Mouse (Mus musculus) stomach, postnatal 0 days (tissue): ENCODE measurements around the gene Armt1. TPM values are rescaled to one million over a fixed set of nuclear protein-coding genes. Genes with fewer than 3 reads are reported as not detected.

Experiments used
- ATAC-seq: fragments of 200-750 bp; cut with Nextera tagmentation; 2 replicates; pipeline ENCODE4 v1.8.0; 2017; ENCODE audit not compliant: low FRiP score, low TSS enrichment
- DNase-seq: peaks from one replicate; pipeline ENCODE4 v3.0.0-alpha.2; 2016; ENCODE audit warnings: low spot score
- H3K27ac ChIP-seq: fragments of 300-500 bp; sonication (generic); replicated peaks from 2 replicates; pipeline ENCODE4 v1.5.1; 2014; ENCODE audit warnings: mild to moderate bottlenecking, control low read depth
- H3K27me3 ChIP-seq: fragments of 300-500 bp; sonication (generic); 2 replicates; pipeline ENCODE4 v1.6.1; 2014; ENCODE audit warnings: low read length; ENCODE audit not compliant: control insufficient read depth, insufficient read depth
- H3K36me3 ChIP-seq: fragments of 300-500 bp; sonication (generic); 2 replicates; pipeline ENCODE4 v1.6.1; 2014; ENCODE audit warnings: low read length, mixed read lengths; ENCODE audit not compliant: control insufficient read depth, insufficient read depth
- H3K4me1 ChIP-seq: fragments of 300-500 bp; sonication (generic); replicated peaks from 2 replicates; pipeline ENCODE4 v1.6.1; 2014; ENCODE audit warnings: antibody characterized with exemption; ENCODE audit not compliant: control insufficient read depth, insufficient read depth
- H3K4me2 ChIP-seq: fragments of 300-500 bp; sonication (generic); replicated peaks from 2 replicates; pipeline ENCODE4 v1.6.1; 2014; ENCODE audit warnings: low read depth, mild to moderate bottlenecking, control low read depth, moderate library complexity
- H3K4me3 ChIP-seq: fragments of 300-500 bp; sonication (generic); 2 replicates; pipeline ENCODE4 v1.5.1; 2014; ENCODE audit warnings: low read depth, low read length, control low read depth
- H3K9ac ChIP-seq: fragments of 300-500 bp; sonication (generic); 2 replicates; pipeline ENCODE4 v1.6.1; 2014; ENCODE audit warnings: mild to moderate bottlenecking, low read length, control low read depth, mixed read lengths
- H3K9me3 ChIP-seq: fragments of 300-500 bp; sonication (generic); 2 replicates; pipeline ENCODE4 v1.6.1; 2016; ENCODE audit warnings: low read length; ENCODE audit not compliant: control insufficient read depth
- CTCF ChIP-seq: IDR thresholded peaks from 2 replicates; pipeline ENCODE4 v1.5.1; 2016; ENCODE audit warnings: antibody characterized with exemption, low read depth, mild to moderate bottlenecking, moderate library complexity
- EP300 ChIP-seq: optimal IDR thresholded peaks from 2 replicates; pipeline ENCODE3; 2016; ENCODE audit warnings: antibody characterized with exemption
- WGBS: fragments of 180-500 bp; shearing (Covaris S2); extraction: QIAGEN DNeasy Blood & Tissue Kit; methylation state at CpG from one replicate; pipeline ENCODE4 v1.1.7; 2014; 5-methylcytosine and 5-hydroxymethylcytosine counted together
- polyA plus RNA-seq: library from polyadenylated mRNA; unstranded; fragments of >200 nt; fragmentation: Nextera tagmentation; extraction: Ambion mirVana; gene quantifications from 2 replicates; pipeline ENCODE4 v1.2.1, GENCODE M21; 2015

The Armt1 gene
- polyA plus RNA-seq: 7.5 and 8.1 TPM in 2 replicates

DNA sequence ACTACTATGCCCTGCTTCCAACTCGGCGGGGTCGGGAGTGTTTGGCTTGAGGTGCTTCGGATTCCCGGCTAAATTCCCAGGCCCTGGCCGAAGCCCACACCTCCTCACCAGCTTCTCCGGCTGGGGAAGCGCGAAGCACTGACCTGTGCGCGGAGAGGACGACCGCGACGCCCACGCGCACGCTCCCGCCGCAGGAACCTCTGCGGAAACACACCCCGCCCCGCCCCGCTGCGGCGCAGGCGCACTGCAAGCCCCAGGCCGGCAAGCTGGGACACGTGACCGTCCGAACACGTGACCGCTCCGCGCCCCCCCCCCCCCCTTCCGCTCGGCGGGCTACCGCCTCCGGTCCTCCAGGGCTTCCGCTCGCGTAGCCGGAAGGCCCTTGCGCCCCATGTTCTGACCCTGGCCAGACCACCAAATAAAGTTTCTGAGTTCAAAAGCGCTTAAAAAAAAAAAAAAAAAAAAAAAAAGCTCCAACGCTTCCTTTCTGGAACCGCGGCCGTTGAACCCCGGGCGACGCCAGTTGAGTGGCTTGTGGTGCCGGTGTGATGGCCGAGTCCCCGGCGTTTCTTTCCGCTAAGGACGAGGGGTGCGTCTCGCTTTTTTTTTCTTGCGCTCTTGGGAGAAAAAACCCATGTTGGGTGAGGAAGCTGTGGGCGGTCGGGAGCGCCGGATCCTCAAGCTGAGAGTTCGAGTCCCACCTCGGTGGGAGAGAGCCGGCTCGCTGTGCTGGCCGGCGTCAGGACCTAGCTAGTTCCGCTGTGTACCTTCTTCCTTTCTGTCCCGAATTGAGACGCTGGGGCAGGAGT is at the start of gene Armt1, which contains the start of gene Rmnd1:
Gene Armt1 (plus strand): TSS at position 345 of the 809 bp plus-strand sequence.
Gene Rmnd1 (minus strand): TSS at position 266 of the 809 bp plus-strand sequence.
- H3K27ac ChIP-seq: peak within 1 kb of the TSS; percentile 91
- H3K9me3 ChIP-seq: no peaks in the 10 kb centered on the region
- H3K36me3 ChIP-seq: peaks cover 3% of the 10 kb centered on the region; the same call in 1 of the 2 replicates
- peak within 1 kb of the TSS; percentile 77 for H3K4me2 ChIP-seq
- H3K27me3 ChIP-seq: no peaks in the 10 kb centered on the region
- H3K4me3 ChIP-seq: peak within 1 kb of the TSS; percentile 69
- peak; percentile 98 for DNase-seq
- peak within 1 kb of the TSS; percentile 69 for H3K9ac ChIP-seq
- H3K4me1 ChIP-seq: no peaks in the 10 kb centered on the region
- peak; percentile 97 for ATAC-seq
- under 1% methylated on average over 63 of the region's 75 CpGs for WGBS
- TF ChIP-seq EP300 (peak; percentile 93), CTCF (no peak)

DNA sequence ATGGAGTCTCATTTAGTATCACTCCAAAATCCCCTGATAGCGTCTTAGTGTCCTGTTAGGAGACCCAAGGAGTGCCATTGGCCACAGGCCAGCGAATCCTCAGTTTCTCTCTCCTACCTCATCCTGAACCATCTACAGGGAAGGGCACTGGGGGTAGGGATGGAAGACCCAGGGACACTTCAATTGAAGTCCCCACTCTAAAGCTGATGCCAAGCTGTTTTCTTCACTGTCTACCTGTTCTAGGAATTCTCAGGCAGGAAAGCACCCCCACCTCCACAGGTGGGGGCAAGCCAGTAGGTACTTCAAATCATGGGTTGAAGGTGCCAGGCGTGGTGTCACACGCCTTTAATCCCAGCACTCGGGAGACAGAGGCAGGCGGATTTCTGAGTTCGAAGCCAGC is 48.0 kb upstream of the Armt1 start:
- no peak for DNase-seq
- Histone ChIP-seq H3K4me3 (no peak overlapping the region), H3K27me3 (no peaks in the 10 kb centered on the region), H3K27ac (no peak overlapping the region), H3K9me3 (no peaks in the 10 kb centered on the region), H3K4me1 (0 out of 2 replicates have a peak, but pooled peaks cover 2% of the 10 kb centered on the region), H3K36me3 (no peaks in the 10 kb centered on the region), H3K9ac (no peak overlapping the region), H3K4me2 (no peak overlapping the region)
- ATAC-seq: no peak
- TF ChIP-seq CTCF (no peak), EP300 (no peak)
- WGBS: 89% methylated on average over 7 of the region's 7 CpGs

DNA sequence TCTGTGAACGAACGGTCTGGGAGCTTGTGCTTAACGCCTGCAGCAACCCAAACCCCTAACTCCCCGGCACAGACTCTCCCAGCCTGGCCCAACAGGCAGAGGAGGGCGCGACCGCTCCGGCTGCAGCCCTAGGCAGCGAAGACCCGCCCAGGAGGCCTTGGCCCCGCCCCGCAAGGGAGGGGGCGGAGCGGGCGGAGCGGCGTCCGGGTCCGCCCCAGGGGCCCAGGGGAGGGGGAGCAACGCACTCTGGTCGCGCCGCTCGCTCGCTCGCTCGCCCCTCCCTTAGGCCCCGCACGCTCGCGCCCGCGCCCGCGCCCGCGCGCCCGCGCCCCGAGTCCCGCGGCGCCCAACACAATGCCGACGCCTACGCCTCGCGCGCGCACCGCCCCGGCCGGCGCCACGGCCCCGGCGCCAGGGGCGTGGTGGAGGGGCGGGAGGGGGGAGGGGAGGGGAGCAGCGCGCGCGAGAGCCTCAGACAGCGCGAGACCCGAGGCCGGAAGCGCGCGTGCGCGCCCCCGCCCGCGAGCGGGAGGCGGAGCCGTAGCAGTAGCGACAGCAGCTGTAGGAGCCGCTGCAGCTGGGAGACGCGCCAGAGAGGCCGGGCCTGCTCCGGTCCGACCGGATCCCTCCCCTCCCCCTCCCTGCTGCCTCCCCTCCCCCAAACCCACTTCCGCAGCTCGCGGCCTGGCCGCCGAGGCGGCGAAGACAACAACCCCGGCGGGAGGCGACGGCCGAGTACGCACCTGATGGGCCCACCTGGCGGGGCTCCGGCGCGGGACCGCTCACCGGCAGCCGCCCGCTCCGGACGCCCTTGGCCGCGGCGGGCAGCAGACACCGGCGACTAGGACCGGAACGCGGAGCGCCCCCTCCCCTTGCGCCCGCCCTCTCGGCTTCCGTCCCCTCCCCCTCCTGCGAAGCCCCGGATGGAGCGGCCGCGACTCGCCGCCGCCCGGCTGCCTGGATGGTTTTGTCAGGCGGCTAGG is 45.4 kb upstream of the Armt1 start:
- DNase-seq (peak; percentile 98), ATAC-seq (peak; percentile 92)
- no peaks in the 10 kb centered on the region for H3K9me3 ChIP-seq
- 0% methylated on average over 48 of the region's 133 CpGs for WGBS
- H3K27me3 ChIP-seq: no peaks in the 10 kb centered on the region
- H3K4me1 ChIP-seq: peaks cover 11% of the 10 kb centered on the region
- peak overlapping the region; percentile 88 for H3K4me2 ChIP-seq
- H3K4me3 ChIP-seq: peak overlapping the region; percentile 97
- H3K27ac ChIP-seq: peak overlapping the region; percentile 100
- TF ChIP-seq CTCF: 0 out of 2 replicates have a peak, but pooled peaks have one; percentile 23
- TF ChIP-seq EP300: no peak
- no peaks in the 10 kb centered on the region for H3K36me3 ChIP-seq
- peak overlapping the region; percentile 99 for H3K9ac ChIP-seq

DNA sequence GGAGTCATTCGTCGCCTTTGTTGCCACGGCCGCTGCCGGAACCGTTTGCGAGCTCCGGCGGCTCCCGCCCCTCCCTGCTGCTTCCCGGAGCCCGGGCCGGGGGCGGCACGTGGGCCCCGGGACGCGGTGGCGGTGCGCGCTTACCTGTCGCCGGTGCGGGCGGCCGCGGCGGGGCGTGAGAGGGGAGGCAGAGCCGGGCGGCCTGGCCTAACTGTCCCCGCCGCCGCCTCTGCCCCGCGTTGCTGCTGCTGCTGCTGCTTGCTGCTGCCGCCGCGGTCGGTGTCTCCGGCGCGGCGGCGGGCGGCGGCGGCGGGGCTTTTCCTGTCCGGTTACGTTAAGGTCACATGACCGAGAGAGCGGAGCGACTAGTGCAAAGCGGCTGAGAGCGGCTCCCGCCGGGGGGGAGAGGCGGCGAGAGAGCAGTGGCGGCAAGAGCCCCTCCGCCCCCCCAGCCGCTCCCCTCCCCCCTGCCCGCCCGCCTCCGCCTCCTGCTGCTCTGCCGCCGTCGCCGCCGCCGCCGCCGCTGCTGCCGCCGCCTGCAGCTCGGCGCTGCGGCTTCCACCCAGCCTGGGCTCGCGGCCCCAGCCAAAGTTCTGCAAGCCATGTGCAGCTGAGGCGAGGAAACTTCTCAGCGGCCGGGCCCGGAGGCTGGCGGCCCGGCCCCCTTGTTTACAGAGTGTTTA is 44.4 kb upstream of the Armt1 start, which contains the start of gene Zbtb2:
Gene Zbtb2 (minus strand): TSS at position 408 of the 683 bp plus-strand sequence.
- peak within 1 kb of the TSS; percentile 97 for H3K4me3 ChIP-seq
- H3K4me2 ChIP-seq: peak within 1 kb of the TSS; percentile 88
- peak; percentile 75 for DNase-seq
- peak; percentile 8; the same call in 1 of the 2 replicates for ATAC-seq
- H3K27ac ChIP-seq: peak within 1 kb of the TSS; percentile 100
- no peaks in the 10 kb centered on the region for H3K27me3 ChIP-seq
- H3K4me1 ChIP-seq: peaks cover 11% of the 10 kb centered on the region
- H3K9ac ChIP-seq: peak within 1 kb of the TSS; percentile 99
- no peaks in the 10 kb centered on the region for H3K36me3 ChIP-seq
- TF ChIP-seq EP300 (no peak), CTCF (no peak)
- H3K9me3 ChIP-seq: no peaks in the 10 kb centered on the region
- WGBS: under 1% methylated on average over 38 of the region's 87 CpGs

DNA sequence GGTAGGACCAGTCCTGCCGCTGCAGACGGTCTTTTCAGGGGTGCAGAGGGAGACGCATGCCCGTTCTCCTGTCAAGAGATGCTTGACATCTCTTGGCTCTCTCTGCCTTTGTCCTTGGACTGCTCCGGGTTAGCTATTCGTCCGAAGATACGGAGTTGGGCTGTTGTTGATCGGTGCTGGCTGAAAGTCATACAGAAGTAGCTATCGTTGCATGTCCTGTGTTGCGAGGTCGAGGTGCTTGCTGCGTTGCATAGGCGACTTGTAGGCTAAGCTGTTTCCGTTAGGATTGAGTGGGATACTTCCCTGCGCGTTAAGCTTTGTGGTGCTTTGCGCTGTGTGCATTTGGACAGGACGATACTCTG is 43.9 kb upstream of the Armt1 start:
- ATAC-seq (no peak), DNase-seq (no peak)
- Histone ChIP-seq H3K27me3 (no peaks in the 10 kb centered on the region), H3K27ac (peak overlapping the region; percentile 100), H3K4me3 (peak overlapping the region; percentile 97), H3K4me2 (peak overlapping the region; percentile 88), H3K4me1 (peaks cover 11% of the 10 kb centered on the region), H3K9me3 (no peaks in the 10 kb centered on the region), H3K36me3 (no peaks in the 10 kb centered on the region), H3K9ac (peak overlapping the region; percentile 99)
- TF ChIP-seq EP300: no peak
- no peak for TF ChIP-seq CTCF
- WGBS: under 1% methylated on average over 19 of the region's 19 CpGs
